Mouse (Mus musculus): ENCODE data around the gene Gpatch4. TPM values are rescaled to one million over a fixed set of nuclear protein-coding genes. Genes with fewer than 3 reads are reported as not detected.

The Gpatch4 gene
- total and polyA plus RNA-seq, 3 experiments, result 16.6 to 48.1 (median 27.8) TPM

GRCm38 (mm10) chr3:87999243-87999895 is 43.5 kb upstream of the Gpatch4 start:
- no peaks in the 10 kb centered on the region for H3K36me3 ChIP-seq (replicated peaks)

DNA sequence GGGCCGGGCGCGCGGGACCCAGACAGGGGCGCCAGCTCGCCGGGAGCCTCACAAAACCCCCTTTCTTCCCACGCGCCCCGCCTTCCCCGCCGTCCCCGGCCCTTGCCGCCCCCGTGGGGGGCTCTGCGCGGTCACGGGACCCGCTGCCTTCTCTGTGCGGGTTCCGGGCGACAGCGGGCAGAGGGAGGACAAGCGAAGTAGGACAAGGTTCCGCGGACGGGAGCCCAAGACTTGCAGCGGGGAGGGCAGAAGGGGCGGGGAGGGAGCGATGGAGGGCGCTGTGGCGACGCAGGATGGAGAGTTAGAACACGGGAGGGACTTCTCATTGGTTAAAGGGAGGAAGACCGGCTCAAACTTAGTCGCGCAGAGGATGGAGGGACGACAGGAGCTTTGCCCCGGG is 42.7 kb upstream of the Gpatch4 start, which contains the start of gene Bcan:
Gene Bcan, minus strand, starts transcription at position 50 of the 400 bp plus-strand sequence.
- Histone ChIP-seq H3K36me3 (replicated peaks) (no peaks in the 10 kb centered on the region), H3K4me1 (ENCODE audit: insufficient read depth, low read depth, low read length) (no peaks in the 10 kb centered on the region), H3K9me3 (replicated peaks) (no peaks in the 10 kb centered on the region), H3K27me3 (ENCODE audit: insufficient read depth, low read length) (peaks cover 47% of the 10 kb centered on the region; the same call in 1 of the 2 replicates), H3K4me3 (ENCODE audit: low read depth, low read length) (no peak within 1 kb of the TSS)
- no peak for ATAC-seq (ENCODE audit: extremely low read depth, insufficient number of reproducible peaks, low FRiP score, poor library complexity, severe bottlenecking)
- no peak for TF ChIP-seq GATA1 (IDR thresholded peaks at IDR 0.05; ENCODE audit: borderline replicate concordance, low read length)
- no peak for TF ChIP-seq POLR2AphosphoS5 (IDR thresholded peaks at IDR 0.05; ENCODE audit: insufficient replicate concordance, low read depth, low read length)
- TF ChIP-seq GATA2 (IDR thresholded peaks at IDR 0.05; ENCODE audit: borderline replicate concordance, low read depth, low read length), result no peak
- TF ChIP-seq CTCF (IDR thresholded peaks at IDR 0.05; ENCODE audit: low read depth, low read length), result no peak
- no peak for TF ChIP-seq TAL1 (conservative IDR thresholded peaks at IDR 0.05; ENCODE audit: low read depth, low read length)
- no peak for DNase-seq (ENCODE audit: low spot score)

More at GRCm38 (mm10) chr3:87999243-87999895, 43.5 kb upstream of the Gpatch4 start:
- peaks cover 47% of the 10 kb centered on the region for H3K27me3 ChIP-seq (ENCODE audit: insufficient read depth, low read length)
- DNase-seq (ENCODE audit: low spot score) (no peak), ATAC-seq (ENCODE audit: extremely low read depth, insufficient number of reproducible peaks, low FRiP score, poor library complexity, severe bottlenecking) (no peak)
- H3K4me3 ChIP-seq (ENCODE audit: low read depth, low read length), result no peak overlapping the region
- no peaks in the 10 kb centered on the region for H3K9me3 ChIP-seq (replicated peaks)
- TF ChIP-seq GATA2 (IDR thresholded peaks at IDR 0.05; ENCODE audit: borderline replicate concordance, low read depth, low read length), result no peak
- no peak for TF ChIP-seq TAL1 (conservative IDR thresholded peaks at IDR 0.05; ENCODE audit: low read depth, low read length)
- no peak for TF ChIP-seq CTCF (IDR thresholded peaks at IDR 0.05; ENCODE audit: low read depth, low read length)
- TF ChIP-seq GATA1 (IDR thresholded peaks at IDR 0.05; ENCODE audit: borderline replicate concordance, low read length), result no peak
- no peak for TF ChIP-seq POLR2AphosphoS5 (IDR thresholded peaks at IDR 0.05; ENCODE audit: insufficient replicate concordance, low read depth, low read length)
- H3K4me1 ChIP-seq (ENCODE audit: insufficient read depth, low read depth, low read length), result no peaks in the 10 kb centered on the region

- DNase-seq (ENCODE audit: low spot score) (no peak), ATAC-seq (ENCODE audit: extremely low read depth, insufficient number of reproducible peaks, low FRiP score, poor library complexity, severe bottlenecking) (no peak)
- H3K36me3 ChIP-seq (replicated peaks), result no peaks in the 10 kb centered on the region
- H3K9me3 ChIP-seq (replicated peaks), result peaks cover 2% of the 10 kb centered on the region
- peaks cover 44% of the 10 kb centered on the region; the same call in 1 of the 2 replicates for H3K27me3 ChIP-seq (ENCODE audit: insufficient read depth, low read length)
- no peak overlapping the region for H3K4me3 ChIP-seq (ENCODE audit: low read depth, low read length)
- no peaks in the 10 kb centered on the region for H3K4me1 ChIP-seq (ENCODE audit: insufficient read depth, low read depth, low read length)
- TF ChIP-seq POLR2AphosphoS5 (IDR thresholded peaks at IDR 0.05; ENCODE audit: insufficient replicate concordance, low read depth, low read length) (no peak), TAL1 (conservative IDR thresholded peaks at IDR 0.05; ENCODE audit: low read depth, low read length) (no peak), GATA2 (IDR thresholded peaks at IDR 0.05; ENCODE audit: borderline replicate concordance, low read depth, low read length) (no peak), CTCF (IDR thresholded peaks at IDR 0.05; ENCODE audit: low read depth, low read length) (no peak), GATA1 (IDR thresholded peaks at IDR 0.05; ENCODE audit: borderline replicate concordance, low read length) (no peak)
Measured at GRCm38 (mm10) chr3:88000816-88001595, 41.9 kb upstream of the Gpatch4 start.

DNA sequence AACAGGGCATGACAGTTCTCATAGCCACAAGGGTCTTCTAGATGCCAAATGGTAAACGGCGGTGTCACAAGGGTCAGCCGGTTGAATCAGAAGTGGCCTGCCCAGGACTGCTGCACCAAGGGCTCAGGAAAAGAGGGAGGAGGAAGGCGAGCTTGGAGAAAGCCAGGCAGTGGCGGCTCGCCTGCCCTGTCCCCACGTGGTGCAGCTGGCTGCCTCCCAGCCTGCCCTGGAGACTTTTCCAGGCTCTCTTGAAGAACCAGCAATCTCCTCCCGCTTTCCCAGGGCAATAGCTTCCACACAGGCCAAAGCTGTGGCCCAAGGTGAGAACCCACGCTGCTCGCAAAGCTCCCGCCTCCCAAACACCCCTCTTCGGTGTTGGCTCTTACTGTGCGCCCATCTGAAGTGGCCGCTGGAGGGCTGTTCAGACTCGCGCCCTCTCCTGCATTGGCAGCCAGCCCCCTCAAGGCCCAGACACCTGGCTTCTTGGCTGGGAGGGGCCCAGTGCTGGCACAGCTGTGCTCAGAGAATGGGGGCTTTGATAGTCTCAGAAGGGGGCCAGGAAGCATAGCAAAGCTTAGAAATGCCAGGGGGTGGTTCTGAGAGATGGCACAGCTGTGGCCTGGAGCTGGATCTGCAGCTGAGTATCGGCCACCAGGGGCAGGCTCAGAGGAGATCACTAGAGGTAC is 40.5 kb upstream of the Gpatch4 start:
- ATAC-seq (ENCODE audit: extremely low read depth, insufficient number of reproducible peaks, low FRiP score, poor library complexity, severe bottlenecking), result no peak
- Histone ChIP-seq H3K9me3 (replicated peaks) (peaks cover 5% of the 10 kb centered on the region), H3K36me3 (replicated peaks) (no peaks in the 10 kb centered on the region), H3K4me1 (ENCODE audit: insufficient read depth, low read depth, low read length) (no peaks in the 10 kb centered on the region), H3K4me3 (ENCODE audit: low read depth, low read length) (no peak overlapping the region), H3K27me3 (ENCODE audit: insufficient read depth, low read length) (peaks cover 35% of the 10 kb centered on the region; the same call in 1 of the 2 replicates)
- TF ChIP-seq CTCF (IDR thresholded peaks at IDR 0.05; ENCODE audit: low read depth, low read length) (no peak), GATA1 (IDR thresholded peaks at IDR 0.05; ENCODE audit: borderline replicate concordance, low read length) (no peak), POLR2AphosphoS5 (IDR thresholded peaks at IDR 0.05; ENCODE audit: insufficient replicate concordance, low read depth, low read length) (no peak), TAL1 (conservative IDR thresholded peaks at IDR 0.05; ENCODE audit: low read depth, low read length) (no peak), GATA2 (IDR thresholded peaks at IDR 0.05; ENCODE audit: borderline replicate concordance, low read depth, low read length) (no peak)
- no peak for DNase-seq (ENCODE audit: low spot score)

DNA sequence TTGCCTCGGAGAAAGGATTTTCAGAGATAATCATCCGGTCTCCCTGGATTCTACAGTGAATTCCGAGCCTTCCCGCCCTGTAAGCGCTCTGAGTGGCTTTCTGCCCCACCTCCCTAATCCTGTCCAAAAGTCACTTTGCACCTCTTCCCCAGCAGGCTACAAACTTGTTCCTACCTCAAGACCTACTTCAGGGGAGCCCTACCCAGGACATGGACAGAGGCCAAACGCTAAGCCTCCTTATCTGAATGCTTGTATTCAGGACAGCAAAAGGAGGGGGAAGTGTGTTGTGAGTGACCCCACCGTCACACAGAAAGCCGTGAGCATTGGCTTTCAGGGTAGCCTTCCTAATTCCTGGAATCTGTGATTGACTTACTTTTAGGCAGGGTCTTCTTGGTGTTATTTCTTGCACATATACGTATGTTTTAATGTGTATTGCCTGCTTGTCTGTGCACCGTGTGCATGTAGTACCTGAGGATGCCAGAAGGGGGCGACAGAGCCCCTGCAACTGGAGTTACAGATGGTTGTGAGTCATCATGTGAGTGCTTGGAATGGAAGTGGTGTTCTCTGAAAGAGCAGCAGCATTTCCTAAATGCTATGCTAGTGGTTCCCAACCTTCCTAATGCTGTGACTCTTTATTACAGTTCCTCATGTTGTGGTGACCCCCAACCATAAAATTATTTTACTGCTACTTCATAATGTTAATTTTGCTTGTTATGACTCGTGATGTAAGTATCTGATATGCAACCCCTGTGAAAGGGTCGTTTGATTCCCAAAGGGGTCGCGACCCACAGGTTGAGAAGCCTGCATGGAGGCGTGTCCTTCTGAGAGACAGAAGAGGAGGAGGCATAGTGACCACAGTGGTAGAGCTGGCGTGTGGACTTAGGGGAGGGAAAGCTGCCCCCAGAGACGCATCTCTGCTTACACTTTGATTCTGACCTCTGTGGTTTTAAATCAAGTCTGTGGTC is 36.8 kb upstream of the Gpatch4 start:
- Histone ChIP-seq H3K36me3 (replicated peaks) (no peaks in the 10 kb centered on the region), H3K27me3 (ENCODE audit: insufficient read depth, low read length) (peaks cover 12% of the 10 kb centered on the region), H3K9me3 (replicated peaks) (peaks cover 5% of the 10 kb centered on the region), H3K4me1 (ENCODE audit: insufficient read depth, low read depth, low read length) (no peaks in the 10 kb centered on the region), H3K4me3 (ENCODE audit: low read depth, low read length) (no peak overlapping the region)
- ATAC-seq (ENCODE audit: extremely low read depth, insufficient number of reproducible peaks, low FRiP score, poor library complexity, severe bottlenecking), result no peak
- peak; percentile 83 for TF ChIP-seq CTCF (IDR thresholded peaks at IDR 0.05; ENCODE audit: low read depth, low read length)
- TF ChIP-seq POLR2AphosphoS5 (IDR thresholded peaks at IDR 0.05; ENCODE audit: insufficient replicate concordance, low read depth, low read length), result no peak
- no peak for TF ChIP-seq TAL1 (conservative IDR thresholded peaks at IDR 0.05; ENCODE audit: low read depth, low read length)
- DNase-seq (ENCODE audit: low spot score), result no peak

Measured in G1E (cell line).